Mouse (Mus musculus) cerebellum, adult 2 months (tissue): ENCODE measurements around the gene Hsd17b11. TPM values are rescaled to one million over a fixed set of nuclear protein-coding genes. Genes with fewer than 3 reads are reported as not detected.
"Not testable (repeated sequence)": the region's sequence is repeated elsewhere in the genome, so short reads cannot be mapped to it uniquely, and the experiment has no call there.

Source experiments
- DNase-seq, 2 experiments: peaks; one replicate each; pipeline ENCODE4 v3.0.0; 2021
- H3K27ac ChIP-seq: fragments of 200-500 bp; 2 replicates; pipeline ENCODE4 v1.5.1; 2012; ENCODE audit warnings: low read length, control low read depth, inconsistent platforms; ENCODE audit not compliant: insufficient read depth
- H3K27me3 ChIP-seq: fragments of 200-500 bp; 2 replicates; pipeline ENCODE4 v1.6.1; 2012; ENCODE audit warnings: inconsistent platforms, mild to moderate bottlenecking, low read length, moderate library complexity; ENCODE audit not compliant: control insufficient read depth, insufficient read depth
- H3K4me1 ChIP-seq: fragments of 200-500 bp; 2 replicates; pipeline ENCODE4 v1.6.1; 2011; ENCODE audit warnings: low read length; ENCODE audit not compliant: control insufficient read depth, insufficient read depth
- H3K4me3 ChIP-seq: fragments of 200-500 bp; replicated peaks from 2 replicates; pipeline ENCODE3; 2011; ENCODE audit warnings: mild to moderate bottlenecking, low read depth, low read length, control low read depth; ENCODE audit not compliant: insufficient read depth
- CTCF ChIP-seq: fragments of 200-500 bp; IDR thresholded peaks from 2 replicates; pipeline ENCODE4 v1.5.1; 2011; ENCODE audit warnings: low read depth, mild to moderate bottlenecking, control low read depth, low read length, moderate library complexity, borderline replicate concordance; ENCODE audit not compliant: insufficient read depth
- POLR2A ChIP-seq: fragments of 200-500 bp; IDR thresholded peaks from 2 replicates; pipeline ENCODE4 v1.6.1; 2011; ENCODE audit warnings: low read length, control low read depth, borderline replicate concordance; ENCODE audit not compliant: insufficient read depth
- WGBS: fragments of 180-500 bp; shearing (Covaris S2); methylation state at CpG from one replicate; pipeline ENCODE4 v1.1.7; 2018; 5-methylcytosine and 5-hydroxymethylcytosine counted together
- polyA plus RNA-seq: library from polyadenylated mRNA; depleted of rRNA; stranded (reverse); fragments of >200 nt; gene quantifications from 2 replicates; pipeline ENCODE4 v1.2.3, GENCODE M21; 2012

Hsd17b11 gene
- polyA plus RNA-seq, 1 experiment: 29.2 TPM

DNA sequence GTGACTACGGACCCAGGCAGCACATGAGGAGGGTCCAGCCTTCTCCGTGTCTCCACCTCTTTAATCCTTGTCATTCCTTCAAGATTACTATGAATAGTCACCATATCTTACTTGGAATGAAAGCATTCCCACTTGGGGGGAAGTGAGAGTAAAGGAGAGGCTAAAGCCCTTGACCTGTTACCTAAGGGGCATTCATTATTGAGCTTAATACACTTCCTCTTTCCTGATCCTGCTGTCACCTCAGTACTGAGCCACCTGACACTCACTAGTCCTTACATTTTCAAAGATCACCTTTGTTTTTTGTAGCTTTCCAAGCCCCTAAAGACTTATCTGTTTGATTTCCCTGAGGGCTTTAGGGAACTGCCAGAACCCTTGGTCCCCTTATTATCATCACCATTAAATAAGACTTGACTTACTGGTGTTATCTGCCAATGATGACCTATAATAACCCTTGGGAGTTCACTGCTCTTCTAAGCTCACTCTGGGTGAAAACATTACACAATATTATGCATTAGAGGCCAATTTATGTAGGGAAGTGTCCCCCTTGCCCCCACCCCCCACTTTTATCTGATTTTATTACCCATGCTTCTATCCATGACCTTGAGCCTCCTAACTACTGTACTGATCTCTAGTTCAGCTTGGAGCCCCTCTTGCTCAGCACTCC, 10.8 kb upstream of the Hsd17b11 start:
- Histone ChIP-seq H3K27ac (no peak overlapping the region), H3K4me1 (no peaks in the 10 kb centered on the region), H3K27me3 (no peaks in the 10 kb centered on the region; the same call in 1 of the 2 replicates), H3K4me3 (no peak overlapping the region)
- TF ChIP-seq POLR2A: no peak
- no peak for TF ChIP-seq CTCF
- no peak for DNase-seq
- 85% methylated on average over 2 of the region's 2 CpGs for WGBS

DNA sequence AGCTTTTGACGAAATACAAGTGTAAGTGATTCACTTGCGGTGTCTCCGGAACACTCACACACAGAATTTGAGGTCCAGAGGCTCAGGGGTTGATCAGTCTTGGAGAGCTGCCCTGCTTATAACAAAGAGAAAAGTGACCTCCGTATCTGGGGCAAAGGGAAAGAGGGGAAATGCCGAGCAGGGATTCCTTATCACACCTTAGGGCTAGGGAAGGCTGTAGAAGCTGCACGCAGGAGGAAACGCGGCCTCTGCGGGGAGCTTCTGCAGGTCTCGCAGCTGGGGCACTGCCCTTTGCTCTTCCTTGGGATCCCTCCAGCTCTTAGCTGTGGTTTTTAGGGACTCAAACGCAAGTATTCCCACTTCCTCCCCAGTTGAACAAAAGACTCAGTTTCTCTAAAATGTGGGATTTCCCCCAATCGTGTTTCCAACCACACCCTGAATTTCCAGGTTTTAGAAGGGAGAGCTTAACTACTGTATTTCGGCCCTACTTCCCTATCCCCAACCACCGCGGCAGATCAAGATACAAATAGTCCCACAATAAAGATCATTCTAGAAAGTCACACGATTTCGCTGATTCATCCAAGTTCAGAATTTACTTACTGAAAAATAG, 3.6 kb upstream of the Hsd17b11 start:
- no peak overlapping the region for H3K4me3 ChIP-seq
- no peak overlapping the region for H3K27ac ChIP-seq
- WGBS: 58% methylated on average over 17 of the region's 17 CpGs
- no peaks in the 10 kb centered on the region for H3K4me1 ChIP-seq
- no peak for DNase-seq
- no peak for TF ChIP-seq POLR2A
- TF ChIP-seq CTCF: no peak
- H3K27me3 ChIP-seq: no peaks in the 10 kb centered on the region; the same call in 1 of the 2 replicates

DNA sequence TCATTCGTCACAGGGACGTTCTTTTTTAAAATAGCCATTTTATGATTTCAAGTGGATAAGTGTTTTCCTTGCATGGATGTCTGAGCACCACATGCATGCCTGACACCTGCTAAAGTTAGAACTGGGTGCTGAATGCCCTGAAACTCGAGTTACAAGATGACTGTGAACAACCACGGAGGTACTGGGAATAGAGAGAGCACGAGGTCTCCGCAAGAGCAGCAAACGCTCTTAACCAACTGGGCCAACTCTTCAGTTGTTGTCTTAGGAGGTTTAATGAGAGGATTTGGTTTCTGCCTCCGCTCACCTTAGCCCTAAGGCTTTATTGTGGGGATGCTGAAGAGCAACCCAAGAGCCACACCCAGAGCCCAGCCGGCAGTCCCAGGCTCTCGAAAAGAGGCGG, 3.0 kb upstream of the Hsd17b11 start:
- Histone ChIP-seq H3K27ac (no peak overlapping the region), H3K4me3 (no peak overlapping the region), H3K4me1 (no peaks in the 10 kb centered on the region), H3K27me3 (no peaks in the 10 kb centered on the region; the same call in 1 of the 2 replicates)
- TF ChIP-seq CTCF (no peak), POLR2A (no peak)
- no peak for DNase-seq
- 76% methylated on average over 11 of the region's 11 CpGs for WGBS

DNA sequence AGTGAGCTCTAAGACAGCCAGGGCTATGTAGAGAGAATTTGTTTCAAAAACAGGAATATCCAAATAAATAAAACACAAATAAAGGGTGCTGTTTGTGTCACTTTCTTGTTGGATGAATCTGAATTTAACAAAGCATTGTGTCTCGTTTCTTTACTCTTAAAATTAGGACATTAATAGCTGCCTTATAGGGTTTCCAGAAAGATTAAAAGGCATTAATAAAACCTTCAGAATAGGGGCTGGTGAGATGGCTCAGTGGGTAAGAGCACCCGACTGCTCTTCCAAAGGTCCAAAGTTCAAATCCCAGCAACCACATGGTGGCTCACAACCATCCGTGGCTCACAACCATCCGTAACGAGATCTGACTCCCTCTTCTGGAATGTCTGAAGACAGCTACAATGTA, 2.5 kb upstream of the Hsd17b11 start:
- not testable (repeated sequence) for H3K4me1 ChIP-seq, DNase-seq, H3K4me3 ChIP-seq, H3K27me3 ChIP-seq, H3K27ac ChIP-seq
- WGBS: 74% methylated on average over 5 of the region's 5 CpGs

DNA sequence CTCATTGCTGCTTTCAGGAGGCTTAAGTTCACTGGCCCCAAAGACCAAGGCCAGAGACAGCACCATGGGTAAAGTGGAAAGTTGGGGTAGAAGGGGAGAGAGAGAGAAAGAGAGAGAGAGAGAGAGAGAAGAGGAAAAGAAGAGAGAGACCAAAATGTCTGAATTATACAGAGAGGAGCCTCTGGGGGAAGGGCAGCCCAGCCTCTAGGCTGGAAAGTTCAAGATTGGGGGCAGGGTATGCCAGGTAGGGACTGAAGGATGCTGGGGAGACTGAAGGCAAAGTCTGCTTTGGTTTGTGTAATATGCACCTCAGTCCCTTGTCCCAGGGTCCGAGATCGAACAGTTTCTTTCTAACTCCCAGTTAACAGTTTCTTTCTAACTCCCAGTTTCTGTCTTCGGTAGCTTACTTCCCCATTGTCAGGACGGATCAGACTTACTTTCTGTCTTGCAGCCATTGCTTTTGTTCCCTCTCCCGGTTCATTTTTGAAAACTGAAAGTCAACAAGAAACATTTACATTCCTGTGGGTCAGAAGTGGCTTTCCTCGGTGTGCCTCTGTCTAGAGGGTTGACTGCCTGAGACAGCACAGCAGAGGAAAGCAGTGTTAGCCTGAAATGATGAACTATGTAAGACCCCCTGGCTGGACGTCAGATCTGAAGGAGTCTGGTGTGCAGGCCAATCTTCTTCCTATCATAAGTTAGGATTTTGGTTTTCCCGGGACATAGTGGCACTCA, 1.7 kb upstream of the Hsd17b11 start:
- no peak for DNase-seq
- Histone ChIP-seq H3K27me3 (no peaks in the 10 kb centered on the region; the same call in 1 of the 2 replicates), H3K27ac (no peak overlapping the region), H3K4me1 (no peaks in the 10 kb centered on the region; the same call in 1 of the 2 replicates), H3K4me3 (no peak overlapping the region)
- 87% methylated on average over 8 of the region's 8 CpGs for WGBS
- TF ChIP-seq POLR2A: no peak
- TF ChIP-seq CTCF: no peak

DNA sequence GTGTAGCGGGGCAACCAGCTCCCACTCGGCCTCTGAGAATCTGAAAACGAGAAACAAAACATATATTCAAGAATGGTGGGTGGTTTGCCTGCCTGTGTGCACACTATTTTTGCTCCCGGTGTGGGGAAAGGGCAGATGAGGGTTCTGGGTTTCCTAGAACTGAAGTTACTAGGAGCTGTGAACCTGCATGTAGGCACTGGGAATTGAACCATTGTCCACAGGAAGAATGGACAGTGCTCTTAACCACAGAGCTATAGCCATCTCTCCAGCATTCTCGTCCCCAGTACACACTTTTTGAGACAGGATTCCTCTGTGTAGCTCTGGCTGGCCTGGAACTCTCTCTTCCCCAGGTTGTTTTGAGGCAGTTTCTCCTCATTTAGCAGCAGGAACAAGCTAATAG, 839 bp upstream of the Hsd17b11 start:
- no peak overlapping the region for H3K27ac ChIP-seq
- 62% methylated on average over 5 of the region's 5 CpGs for WGBS
- no peaks in the 10 kb centered on the region; the same call in 1 of the 2 replicates for H3K4me1 ChIP-seq
- H3K27me3 ChIP-seq: no peaks in the 10 kb centered on the region; the same call in 1 of the 2 replicates
- TF ChIP-seq POLR2A: no peak
- no peak for TF ChIP-seq CTCF
- H3K4me3 ChIP-seq: no peak overlapping the region
- no peak for DNase-seq

DNA sequence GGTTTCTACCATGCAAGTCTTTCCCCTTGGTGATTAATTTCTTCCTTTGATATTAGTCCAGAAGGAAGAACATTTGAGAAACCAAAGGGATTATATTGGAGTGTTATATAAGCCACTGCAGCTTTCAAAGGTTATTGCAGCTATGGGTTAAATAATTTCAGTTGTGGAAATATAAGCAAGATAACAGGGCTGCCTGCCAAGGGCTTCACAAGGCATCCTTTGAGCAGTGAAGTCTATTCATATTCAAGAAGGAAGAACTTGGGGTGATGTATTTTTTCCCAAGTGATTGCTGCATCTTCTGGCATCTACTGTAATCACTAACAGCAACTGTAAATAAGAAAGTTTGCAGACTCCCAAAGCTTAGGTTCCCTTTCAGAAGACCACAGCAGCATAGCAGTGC, 10.3 kb downstream of the Hsd17b11 start:
- no peaks in the 10 kb centered on the region for H3K4me1 ChIP-seq
- no peak overlapping the region for H3K27ac ChIP-seq
- H3K27me3 ChIP-seq: no peaks in the 10 kb centered on the region
- DNase-seq: no peak
- TF ChIP-seq POLR2A (no peak), CTCF (no peak)
- H3K4me3 ChIP-seq: no peak overlapping the region

DNA sequence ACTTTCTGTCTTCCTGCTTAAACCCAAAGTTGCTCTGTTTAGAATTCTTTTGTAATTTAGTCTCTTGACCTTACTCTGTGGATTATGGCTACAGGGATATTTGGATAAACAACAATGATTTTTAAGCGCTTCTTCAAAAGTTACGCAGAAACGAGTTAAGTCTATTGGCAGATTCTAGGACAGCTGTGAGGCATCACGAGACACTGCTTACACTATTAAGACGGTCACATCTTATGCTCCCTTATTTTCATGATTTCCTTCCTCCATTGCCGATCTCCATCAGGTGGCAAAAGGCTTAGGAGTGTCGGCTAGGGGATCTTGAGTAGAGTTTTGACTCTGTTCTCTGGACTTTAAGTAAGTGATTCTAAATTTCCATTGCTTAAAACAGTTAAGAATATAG, 11.5 kb downstream of the Hsd17b11 start:
- H3K27ac ChIP-seq: no peak overlapping the region
- no peaks in the 10 kb centered on the region for H3K4me1 ChIP-seq
- WGBS: 95% methylated on average over 7 of the region's 7 CpGs
- no peak for TF ChIP-seq POLR2A
- no peak overlapping the region for H3K4me3 ChIP-seq
- DNase-seq: no peak
- H3K27me3 ChIP-seq: no peaks in the 10 kb centered on the region
